Mouse (Mus musculus) lung, adult 2 months (tissue): Measurements from ENCODE around the gene Xlr3c.
"Not testable (repeated sequence)": the region's sequence is repeated elsewhere in the genome, so short reads cannot be mapped to it uniquely, and the experiment has no call there.

Source experiments
- CTCF ChIP-seq: fragments of 200-500 bp; IDR thresholded peaks from 2 replicates; pipeline ENCODE4 v1.5.1; 2011; ENCODE audit warnings: mild to moderate bottlenecking, low read length, control low read depth; ENCODE audit not compliant: insufficient read depth
- POLR2A ChIP-seq: fragments of 200-500 bp; IDR thresholded peaks from 2 replicates; pipeline ENCODE4 v1.6.1; 2011; ENCODE audit warnings: low read depth, mild to moderate bottlenecking, control low read depth, low read length, borderline replicate concordance; ENCODE audit errors: extremely low read depth

- not testable (repeated sequence) for TF ChIP-seq CTCF, POLR2A
Observed at GRCm38 (mm10) chrX:73262428-73262827, 2.8 kb downstream of the Xlr3c start.
